Mouse (Mus musculus) limb, embryonic 15.5 days (tissue): ENCODE data around the gene Popdc2. TPM values are rescaled to one million over a fixed set of nuclear protein-coding genes. Genes with fewer than 3 reads are reported as not detected.

Source experiments
- ATAC-seq: fragments of 200-750 bp; cut with Nextera tagmentation; 2 replicates; pipeline ENCODE4 v1.8.0; 2017; ENCODE audit warnings: low read depth, moderate TSS enrichment; ENCODE audit not compliant: insufficient number of reproducible peaks, low FRiP score, low TSS enrichment
- H3K27ac ChIP-seq: fragments of 300-500 bp; sonication (generic); 2 replicates; pipeline ENCODE4 v1.5.1; 2015; ENCODE audit warnings: moderate library complexity, mild to moderate bottlenecking, inconsistent platforms
- H3K27me3 ChIP-seq: fragments of 300-500 bp; sonication (generic); 2 replicates; pipeline ENCODE4 v1.6.1; 2015; ENCODE audit warnings: inconsistent platforms
- H3K36me3 ChIP-seq: fragments of 300-500 bp; sonication (generic); 2 replicates; pipeline ENCODE4 v1.6.1; 2015; ENCODE audit warnings: inconsistent platforms
- H3K4me1 ChIP-seq: fragments of 300-500 bp; sonication (generic); 2 replicates; pipeline ENCODE4 v1.6.1; 2015; ENCODE audit warnings: inconsistent platforms
- H3K4me2 ChIP-seq: fragments of 300-500 bp; sonication (generic); 2 replicates; pipeline ENCODE4 v1.6.1; 2015; ENCODE audit warnings: mild to moderate bottlenecking, inconsistent platforms
- H3K4me3 ChIP-seq: fragments of 300-500 bp; sonication (generic); 2 replicates; pipeline ENCODE4 v1.5.1; 2015; ENCODE audit warnings: mild to moderate bottlenecking, inconsistent platforms
- H3K9ac ChIP-seq: fragments of 300-500 bp; sonication (generic); 2 replicates; pipeline ENCODE4 v1.6.1; 2015; ENCODE audit warnings: inconsistent platforms
- H3K9me3 ChIP-seq: fragments of 300-500 bp; sonication (generic); 2 replicates; pipeline ENCODE4 v1.6.1; 2016; ENCODE audit warnings: inconsistent platforms
- WGBS: fragments of 180-500 bp; shearing (Covaris S2); methylation state at CpG from one replicate; pipeline ENCODE4 v1.1.7; 2015; 5-methylcytosine and 5-hydroxymethylcytosine counted together
- polyA plus RNA-seq: library from polyadenylated mRNA; unstranded; fragments of >200 nt; fragmentation: Nextera tagmentation; extraction: Ambion mirVana; gene quantifications from 2 replicates; pipeline ENCODE4 v1.2.1, GENCODE M21; 2015

The Popdc2 gene
- polyA plus RNA-seq, 1 experiment from 2014 or later, result 3.2 TPM

- peak overlapping the region; percentile 27; the same call in 1 of the 2 replicates for H3K27ac ChIP-seq
- H3K4me1 ChIP-seq, result no peaks in the 10 kb centered on the region; the same call in 1 of the 2 replicates
- no peak overlapping the region for H3K4me2 ChIP-seq
- 78% methylated on average over 8 of the region's 8 CpGs for WGBS
- H3K36me3 ChIP-seq, result no peaks in the 10 kb centered on the region
- no peaks in the 10 kb centered on the region for H3K27me3 ChIP-seq
- ATAC-seq, result 0 out of 2 replicates have a peak, but pooled peaks have one; percentile 66
- H3K9ac ChIP-seq, result no peak overlapping the region
- no peaks in the 10 kb centered on the region for H3K9me3 ChIP-seq
- H3K4me3 ChIP-seq, result no peak overlapping the region
Observed at GRCm38 (mm10) chr16:38370633-38371374, 8.8 kb downstream of the Popdc2 start.

GRCm38 (mm10) chr16:38371705-38372296 lies 9.8 kb downstream of the Popdc2 start:
- H3K36me3 ChIP-seq, result no peaks in the 10 kb centered on the region
- H3K9ac ChIP-seq, result no peak overlapping the region
- 82% methylated on average over 15 of the region's 15 CpGs for WGBS
- no peak overlapping the region for H3K4me2 ChIP-seq
- H3K27me3 ChIP-seq, result no peaks in the 10 kb centered on the region
- H3K4me3 ChIP-seq, result no peak overlapping the region
- peaks cover 7% of the 10 kb centered on the region for H3K4me1 ChIP-seq
- ATAC-seq, result no peak
- no peak overlapping the region for H3K27ac ChIP-seq
- H3K9me3 ChIP-seq, result no peaks in the 10 kb centered on the region

GRCm38 (mm10) chr16:38372876-38373275 lies 10.9 kb downstream of the Popdc2 start:
- H3K4me1 ChIP-seq, result peaks cover 11% of the 10 kb centered on the region
- no peaks in the 10 kb centered on the region for H3K9me3 ChIP-seq
- H3K4me3 ChIP-seq, result no peak overlapping the region
- no peak overlapping the region for H3K9ac ChIP-seq
- no peaks in the 10 kb centered on the region for H3K36me3 ChIP-seq
- H3K27me3 ChIP-seq, result no peaks in the 10 kb centered on the region
- no peak overlapping the region for H3K27ac ChIP-seq
- ATAC-seq, result no peak
- no peak overlapping the region for H3K4me2 ChIP-seq
- WGBS, result 89% methylated on average over 4 of the region's 4 CpGs

- ATAC-seq, result no peak
- H3K4me1 ChIP-seq, result peaks cover 11% of the 10 kb centered on the region
- no peak overlapping the region for H3K9ac ChIP-seq
- WGBS, result 76% methylated on average over 10 of the region's 10 CpGs
- H3K36me3 ChIP-seq, result no peaks in the 10 kb centered on the region
- H3K4me2 ChIP-seq, result no peak overlapping the region
- H3K27ac ChIP-seq, result no peak overlapping the region
- H3K27me3 ChIP-seq, result no peaks in the 10 kb centered on the region
- no peaks in the 10 kb centered on the region for H3K9me3 ChIP-seq
- no peak overlapping the region for H3K4me3 ChIP-seq
Observed at GRCm38 (mm10) chr16:38373439-38373838, 11.4 kb downstream of the Popdc2 start.

GRCm38 (mm10) chr16:38373941-38374340 lies 11.9 kb downstream of the Popdc2 start:
- 87% methylated on average over 16 of the region's 16 CpGs for WGBS
- H3K27me3 ChIP-seq, result no peaks in the 10 kb centered on the region
- no peak overlapping the region for H3K27ac ChIP-seq
- H3K9ac ChIP-seq, result no peak overlapping the region
- H3K36me3 ChIP-seq, result no peaks in the 10 kb centered on the region
- no peaks in the 10 kb centered on the region for H3K9me3 ChIP-seq
- H3K4me2 ChIP-seq, result no peak overlapping the region
- H3K4me1 ChIP-seq, result peaks cover 11% of the 10 kb centered on the region
- no peak for ATAC-seq
- H3K4me3 ChIP-seq, result no peak overlapping the region

GRCm38 (mm10) chr16:38374379-38375140 lies 12.6 kb downstream of the Popdc2 start:
- no peaks in the 10 kb centered on the region for H3K27me3 ChIP-seq
- 75% methylated on average over 10 of the region's 10 CpGs for WGBS
- no peaks in the 10 kb centered on the region for H3K9me3 ChIP-seq
- no peak for ATAC-seq
- H3K27ac ChIP-seq, result no peak overlapping the region
- no peaks in the 10 kb centered on the region for H3K36me3 ChIP-seq
- peaks cover 11% of the 10 kb centered on the region for H3K4me1 ChIP-seq
- no peak overlapping the region for H3K4me2 ChIP-seq
- H3K9ac ChIP-seq, result no peak overlapping the region
- no peak overlapping the region for H3K4me3 ChIP-seq

- Histone ChIP-seq H3K4me3 (no peak overlapping the region), H3K4me2 (no peak overlapping the region), H3K36me3 (no peaks in the 10 kb centered on the region), H3K9me3 (no peaks in the 10 kb centered on the region), H3K27me3 (no peaks in the 10 kb centered on the region), H3K27ac (no peak overlapping the region), H3K9ac (no peak overlapping the region), H3K4me1 (peaks cover 11% of the 10 kb centered on the region)
- WGBS, result 82% methylated on average over 7 of the region's 7 CpGs
- ATAC-seq, result no peak
Observed at GRCm38 (mm10) chr16:38375182-38375581, 13.2 kb downstream of the Popdc2 start.

- H3K4me1 ChIP-seq, result peaks cover 11% of the 10 kb centered on the region
- H3K4me2 ChIP-seq, result peak overlapping the region; percentile 41
- H3K9ac ChIP-seq, result no peak overlapping the region
- 43% methylated on average over 14 of the region's 17 CpGs for WGBS
- H3K9me3 ChIP-seq, result no peaks in the 10 kb centered on the region
- peak overlapping the region; percentile 33 for H3K4me3 ChIP-seq
- ATAC-seq, result peak; percentile 80
- peak overlapping the region; percentile 79 for H3K27ac ChIP-seq
- no peaks in the 10 kb centered on the region for H3K27me3 ChIP-seq
- H3K36me3 ChIP-seq, result no peaks in the 10 kb centered on the region
Observed at GRCm38 (mm10) chr16:38376163-38376840, 14.3 kb downstream of the Popdc2 start.

GRCm38 (mm10) chr16:38376841-38377249 lies 14.8 kb downstream of the Popdc2 start:
- peaks cover 11% of the 10 kb centered on the region for H3K4me1 ChIP-seq
- H3K9me3 ChIP-seq, result no peaks in the 10 kb centered on the region
- H3K4me2 ChIP-seq, result peak overlapping the region; percentile 41
- no peak overlapping the region for H3K9ac ChIP-seq
- no peak for ATAC-seq
- H3K36me3 ChIP-seq, result no peaks in the 10 kb centered on the region
- WGBS, result 50% methylated on average over 8 of the region's 8 CpGs
- no peaks in the 10 kb centered on the region for H3K27me3 ChIP-seq
- H3K27ac ChIP-seq, result peak overlapping the region; percentile 79
- peak overlapping the region; percentile 33 for H3K4me3 ChIP-seq

- H3K4me2 ChIP-seq, result no peak overlapping the region
- no peak for ATAC-seq
- 76% methylated on average over 6 of the region's 6 CpGs for WGBS
Observed at GRCm38 (mm10) chr16:38377546-38377945, 15.5 kb downstream of the Popdc2 start.

GRCm38 (mm10) chr16:38378591-38378990 lies 16.6 kb downstream of the Popdc2 start:
- Histone ChIP-seq H3K36me3 (no peaks in the 10 kb centered on the region), H3K9me3 (no peaks in the 10 kb centered on the region), H3K27ac (no peak overlapping the region), H3K27me3 (no peaks in the 10 kb centered on the region), H3K4me3 (no peak overlapping the region), H3K4me1 (peaks cover 11% of the 10 kb centered on the region), H3K9ac (no peak overlapping the region), H3K4me2 (no peak overlapping the region)
- no peak for ATAC-seq
- 55% methylated on average over 6 of the region's 6 CpGs for WGBS

More at GRCm38 (mm10) chr16:38377546-38377945, 15.5 kb downstream of the Popdc2 start:
- H3K27ac ChIP-seq, result no peak overlapping the region
- H3K27me3 ChIP-seq, result no peaks in the 10 kb centered on the region
- no peaks in the 10 kb centered on the region for H3K36me3 ChIP-seq
- H3K9me3 ChIP-seq, result no peaks in the 10 kb centered on the region
- no peak overlapping the region for H3K9ac ChIP-seq
- no peak overlapping the region for H3K4me3 ChIP-seq
- H3K4me1 ChIP-seq, result peaks cover 11% of the 10 kb centered on the region
